Mouse (Mus musculus) megakaryocyte, embryonic 14.5 days (primary cell): ENCODE measurements at regions not wholly inside any gene's neighbourhood (a gene's known extent, or its start where the extent isn't known, plus 50 kb on each side); places are given as distances from the start of the nearest gene placed in this dataset.

Source experiments
- H3K27me3 ChIP-seq: replicated peaks from 2 replicates; pipeline ENCODE3; 2012; ENCODE audit warnings: inconsistent platforms
- H3K36me3 ChIP-seq: replicated peaks from 2 replicates; pipeline ENCODE3; 2012; ENCODE audit warnings: low read length, inconsistent platforms, mixed read lengths
- H3K4me1 ChIP-seq: 2 replicates; pipeline ENCODE4 v1.6.1; 2012; ENCODE audit warnings: inconsistent platforms
- H3K4me3 ChIP-seq: replicated peaks from 2 replicates; pipeline ENCODE3; 2012; ENCODE audit warnings: moderate library complexity, mild to moderate bottlenecking, inconsistent platforms
- H3K9me3 ChIP-seq: 2 replicates; pipeline ENCODE4 v1.6.1; 2012; ENCODE audit warnings: inconsistent platforms
- FLI1 ChIP-seq: IDR thresholded peaks from 2 replicates; pipeline ENCODE4 v1.6.1; 2012; ENCODE audit warnings: low read length, inconsistent platforms, mixed read lengths
- GATA1 ChIP-seq: IDR thresholded peaks from 3 replicates; pipeline ENCODE4 v1.6.1; 2012; ENCODE audit warnings: mixed read lengths, low read length, inconsistent platforms, borderline replicate concordance

- Histone ChIP-seq H3K27me3 (no peaks in the 10 kb centered on the region), H3K36me3 (no peaks in the 10 kb centered on the region), H3K4me1 (no peaks in the 10 kb centered on the region), H3K9me3 (0 out of 2 replicates have a peak, but pooled peaks cover 3% of the 10 kb centered on the region), H3K4me3 (no peak overlapping the region)
- no peak for TF ChIP-seq FLI1
- no peak for TF ChIP-seq GATA1
Observed at GRCm38 (mm10) chr4:54081411-54081810, 255.6 kb downstream of the Tmem38b start.

GRCm38 (mm10) chr4:54084747-54085146 is 258.9 kb downstream of the Tmem38b start:
- 0 out of 2 replicates have a peak, but pooled peaks cover 3% of the 10 kb centered on the region for H3K9me3 ChIP-seq
- H3K27me3 ChIP-seq: no peaks in the 10 kb centered on the region
- H3K4me1 ChIP-seq: no peaks in the 10 kb centered on the region
- TF ChIP-seq FLI1: no peak
- TF ChIP-seq GATA1: no peak
- no peak overlapping the region for H3K4me3 ChIP-seq
- no peaks in the 10 kb centered on the region for H3K36me3 ChIP-seq

GRCm38 (mm10) chr4:54094285-54094997 is 268.6 kb downstream of the Tmem38b start:
- Histone ChIP-seq H3K27me3 (no peaks in the 10 kb centered on the region), H3K4me3 (no peak overlapping the region), H3K4me1 (no peaks in the 10 kb centered on the region), H3K36me3 (no peaks in the 10 kb centered on the region), H3K9me3 (0 out of 2 replicates have a peak, but pooled peaks cover under 1% of the 10 kb centered on the region)
- TF ChIP-seq FLI1: no peak

GRCm38 (mm10) chr4:54095200-54095930 is 269.5 kb downstream of the Tmem38b start:
- H3K9me3 ChIP-seq: 0 out of 2 replicates have a peak, but pooled peaks cover 2% of the 10 kb centered on the region
- no peaks in the 10 kb centered on the region for H3K4me1 ChIP-seq
- TF ChIP-seq FLI1 (no peak), GATA1 (no peak)
- H3K4me3 ChIP-seq: no peak overlapping the region
- no peaks in the 10 kb centered on the region for H3K36me3 ChIP-seq
- no peaks in the 10 kb centered on the region for H3K27me3 ChIP-seq

GRCm38 (mm10) chr4:54097543-54097942 is 271.7 kb downstream of the Tmem38b start:
- H3K36me3 ChIP-seq: no peaks in the 10 kb centered on the region
- no peaks in the 10 kb centered on the region for H3K27me3 ChIP-seq

GRCm38 (mm10) chr4:54100282-54100681 is 274.4 kb downstream of the Tmem38b start:
- Histone ChIP-seq H3K36me3 (no peaks in the 10 kb centered on the region), H3K27me3 (no peaks in the 10 kb centered on the region), H3K4me1 (no peaks in the 10 kb centered on the region), H3K4me3 (no peak overlapping the region), H3K9me3 (peaks cover 6% of the 10 kb centered on the region; the same call in 1 of the 2 replicates)
- no peak for TF ChIP-seq GATA1
- no peak for TF ChIP-seq FLI1

More at GRCm38 (mm10) chr4:54097543-54097942, 271.7 kb downstream of the Tmem38b start:
- Histone ChIP-seq H3K9me3 (0 out of 2 replicates have a peak, but pooled peaks cover 2% of the 10 kb centered on the region), H3K4me1 (no peaks in the 10 kb centered on the region), H3K4me3 (no peak overlapping the region)
- no peak for TF ChIP-seq GATA1
- TF ChIP-seq FLI1: no peak

GRCm38 (mm10) chr4:54106976-54107375 is 281.1 kb downstream of the Tmem38b start:
- no peaks in the 10 kb centered on the region for H3K4me1 ChIP-seq
- H3K36me3 ChIP-seq: no peaks in the 10 kb centered on the region
- no peak for TF ChIP-seq FLI1
- no peak for TF ChIP-seq GATA1
- no peaks in the 10 kb centered on the region for H3K27me3 ChIP-seq
- peaks cover 21% of the 10 kb centered on the region; the same call in 1 of the 2 replicates for H3K9me3 ChIP-seq
- no peak overlapping the region for H3K4me3 ChIP-seq

GRCm38 (mm10) chr4:54116310-54116709 is 290.5 kb downstream of the Tmem38b start:
- no peaks in the 10 kb centered on the region for H3K36me3 ChIP-seq
- no peaks in the 10 kb centered on the region for H3K27me3 ChIP-seq
- peaks cover 8% of the 10 kb centered on the region for H3K9me3 ChIP-seq
- H3K4me3 ChIP-seq: no peak overlapping the region
- H3K4me1 ChIP-seq: no peaks in the 10 kb centered on the region
- TF ChIP-seq FLI1 (no peak), GATA1 (no peak)

- peaks cover 7% of the 10 kb centered on the region for H3K9me3 ChIP-seq
- TF ChIP-seq GATA1: no peak
- no peak for TF ChIP-seq FLI1
- no peak overlapping the region for H3K4me3 ChIP-seq
- H3K27me3 ChIP-seq: no peaks in the 10 kb centered on the region
- H3K4me1 ChIP-seq: no peaks in the 10 kb centered on the region
- H3K36me3 ChIP-seq: no peaks in the 10 kb centered on the region
Observed at GRCm38 (mm10) chr4:54118179-54118846, 292.5 kb downstream of the Tmem38b start.
